Comparison of ENCODE assay signal across 17 mouse cellular contexts in genomic region chr3:150588474-150588873, GRCm38 (mm10).
DNase-seq lines count a peak whose midpoint lies in the region; ATAC-seq lines count a peak whose summit lies in the region.
"Had no signal": no experiment of that assay in that cellular context is flagged by ENCODE, and none has a peak within 500 bp of the region (broad histone marks: within the 10 kb centered on the region; RNA-seq: fewer than 3 reads in every experiment).

No protein-coding gene starts in this region.

- DNase-seq in hindbrain, embryonic 10.5 days (ENCODE audit: low spot score) = peak; percentile 6
- DNase-seq in midbrain, embryonic 14.5 days = peak; percentile 19
- no peak for DNase-seq in midbrain, embryonic 10.5 days (ENCODE audit: low spot score)
- DNase-seq in embryo, embryonic 10.5 days (ENCODE audit: low spot score) = peak; percentile 31
- DNase-seq in limb, embryonic 10.5 days (ENCODE audit: low spot score) = peak; percentile 37
- DNase-seq in lung, postnatal 14 days = no peak
- DNase-seq: adrenal gland, postnatal 36 days; cerebellum, adult 9-11 months; kidney, adult 9 months; liver, embryonic 13.5 days; thymus, adult 18-20 months had no signal

- no peak overlapping the region for H3K9ac ChIP-seq in hindbrain, embryonic 13.5 days
- no peak overlapping the region for H3K9ac ChIP-seq in midbrain, embryonic 14.5 days (replicated peaks; ENCODE audit: low read length)
- H3K9ac ChIP-seq: embryonic facial prominence, embryonic 12.5 days; heart, embryonic 12.5 days; limb, embryonic 12.5 days; liver, embryonic 13.5 days had no signal

- H3K27ac ChIP-seq in hindbrain, embryonic 10.5 days = no peak overlapping the region
- no peak overlapping the region for H3K27ac ChIP-seq in hindbrain, embryonic 13.5 days
- no peak overlapping the region for H3K27ac ChIP-seq in midbrain, embryonic 14.5 days (replicated peaks; ENCODE audit: low read depth, low read length)
- H3K27ac ChIP-seq in midbrain, embryonic 10.5 days (replicated peaks) = no peak overlapping the region
- H3K27ac ChIP-seq in limb, embryonic 10.5 days = no peak overlapping the region
- H3K27ac ChIP-seq: embryonic facial prominence, embryonic 12.5 days; left cerebral cortex, adult 2 months; limb, embryonic 12.5 days; liver, embryonic 13.5 days had no signal

- no peak for ATAC-seq in hindbrain, embryonic 13.5 days (ENCODE audit: low FRiP score)
- no peak for ATAC-seq in midbrain, embryonic 14.5 days (ENCODE audit: low FRiP score, low TSS enrichment)
- ATAC-seq: Patski had no signal

- no peaks in the 10 kb centered on the region; the same call in 1 of the 2 replicates for H3K4me1 ChIP-seq in hindbrain, embryonic 10.5 days (replicated peaks)
- H3K4me1 ChIP-seq in hindbrain, embryonic 13.5 days (replicated peaks) = no peaks in the 10 kb centered on the region
- no peaks in the 10 kb centered on the region for H3K4me1 ChIP-seq in midbrain, embryonic 14.5 days (ENCODE audit: control insufficient read depth, insufficient read depth, low read length)
- peaks cover 5% of the 10 kb centered on the region; the same call in 1 of the 2 replicates for H3K4me1 ChIP-seq in midbrain, embryonic 10.5 days
- H3K4me1 ChIP-seq in limb, embryonic 10.5 days = 0 out of 2 replicates have a peak, but pooled peaks cover 4% of the 10 kb centered on the region
- H3K4me1 ChIP-seq: embryonic facial prominence, embryonic 12.5 days; heart, embryonic 12.5 days; limb, embryonic 12.5 days; liver, embryonic 13.5 days had no signal

- no peak overlapping the region for H3K4me2 ChIP-seq in hindbrain, embryonic 13.5 days
- no peak overlapping the region for H3K4me2 ChIP-seq in midbrain, embryonic 14.5 days (ENCODE audit: low read length)
- H3K4me2 ChIP-seq: embryonic facial prominence, embryonic 12.5 days; heart, embryonic 12.5 days; limb, embryonic 12.5 days; liver, embryonic 13.5 days had no signal

- 48% methylated on average over 1 of the region's 1 CpGs for WGBS in hindbrain, embryonic 10.5 days
- 48% methylated on average over 1 of the region's 1 CpGs for WGBS in hindbrain, embryonic 13.5 days
- WGBS in midbrain, embryonic 14.5 days = 42% methylated on average over 1 of the region's 1 CpGs
- WGBS in midbrain, embryonic 10.5 days = 43% methylated on average over 1 of the region's 1 CpGs
- WGBS in limb, embryonic 10.5 days = 65% methylated on average over 1 of the region's 1 CpGs

- H3K27me3 ChIP-seq in hindbrain, embryonic 10.5 days (ENCODE audit: insufficient read depth, poor library complexity, severe bottlenecking) = no peaks in the 10 kb centered on the region
- no peaks in the 10 kb centered on the region for H3K27me3 ChIP-seq in hindbrain, embryonic 13.5 days
- no peaks in the 10 kb centered on the region for H3K27me3 ChIP-seq in midbrain, embryonic 14.5 days (ENCODE audit: control insufficient read depth, insufficient read depth, low read length)
- no peaks in the 10 kb centered on the region for H3K27me3 ChIP-seq in midbrain, embryonic 10.5 days (ENCODE audit: low read depth, poor library complexity, severe bottlenecking)
- no peaks in the 10 kb centered on the region for H3K27me3 ChIP-seq in limb, embryonic 10.5 days (ENCODE audit: low read depth, poor library complexity, severe bottlenecking)
- H3K27me3 ChIP-seq: embryonic facial prominence, embryonic 12.5 days; heart, embryonic 12.5 days; limb, embryonic 12.5 days; liver, embryonic 13.5 days; Patski had no signal

- H3K36me3 ChIP-seq in hindbrain, embryonic 10.5 days = no peaks in the 10 kb centered on the region
- H3K36me3 ChIP-seq in hindbrain, embryonic 13.5 days = no peaks in the 10 kb centered on the region
- no peaks in the 10 kb centered on the region for H3K36me3 ChIP-seq in midbrain, embryonic 14.5 days (ENCODE audit: control insufficient read depth, insufficient read depth, low read length)
- no peaks in the 10 kb centered on the region for H3K36me3 ChIP-seq in midbrain, embryonic 10.5 days
- H3K36me3 ChIP-seq in limb, embryonic 10.5 days = no peaks in the 10 kb centered on the region
- H3K36me3 ChIP-seq: embryonic facial prominence, embryonic 12.5 days; heart, embryonic 12.5 days; limb, embryonic 12.5 days; liver, embryonic 13.5 days had no signal

- no peak overlapping the region for H3K4me3 ChIP-seq in hindbrain, embryonic 10.5 days
- H3K4me3 ChIP-seq in hindbrain, embryonic 13.5 days = no peak overlapping the region
- H3K4me3 ChIP-seq in midbrain, embryonic 14.5 days (replicated peaks; ENCODE audit: low read depth, low read length) = no peak overlapping the region
- H3K4me3 ChIP-seq in midbrain, embryonic 10.5 days = no peak overlapping the region
- H3K4me3 ChIP-seq in limb, embryonic 10.5 days = no peak overlapping the region
- H3K4me3 ChIP-seq: embryonic facial prominence, embryonic 12.5 days; heart, embryonic 12.5 days; left cerebral cortex, adult 2 months; limb, embryonic 12.5 days; liver, embryonic 13.5 days had no signal

- H3K9me3 ChIP-seq in hindbrain, embryonic 10.5 days = no peaks in the 10 kb centered on the region
- H3K9me3 ChIP-seq in hindbrain, embryonic 13.5 days = no peaks in the 10 kb centered on the region
- H3K9me3 ChIP-seq in midbrain, embryonic 14.5 days (ENCODE audit: control insufficient read depth, low read length) = no peaks in the 10 kb centered on the region
- H3K9me3 ChIP-seq in midbrain, embryonic 10.5 days (replicated peaks) = no peaks in the 10 kb centered on the region
- no peaks in the 10 kb centered on the region for H3K9me3 ChIP-seq in limb, embryonic 10.5 days (replicated peaks)
- H3K9me3 ChIP-seq: embryonic facial prominence, embryonic 12.5 days; heart, embryonic 12.5 days; limb, embryonic 12.5 days; liver, embryonic 13.5 days had no signal

Comparison
In these comparisons a context has a peak if more than half of its experiments do, and no peak if none do; other contexts are left out.
1. DNase-seq: peak in hindbrain, embryonic 10.5 days (single experiment), midbrain, embryonic 14.5 days (single experiment), embryo, embryonic 10.5 days (single experiment) and limb, embryonic 10.5 days (single experiment); none in midbrain, embryonic 10.5 days (single experiment) and lung, postnatal 14 days (single experiment).